In the genomic region with DNA sequence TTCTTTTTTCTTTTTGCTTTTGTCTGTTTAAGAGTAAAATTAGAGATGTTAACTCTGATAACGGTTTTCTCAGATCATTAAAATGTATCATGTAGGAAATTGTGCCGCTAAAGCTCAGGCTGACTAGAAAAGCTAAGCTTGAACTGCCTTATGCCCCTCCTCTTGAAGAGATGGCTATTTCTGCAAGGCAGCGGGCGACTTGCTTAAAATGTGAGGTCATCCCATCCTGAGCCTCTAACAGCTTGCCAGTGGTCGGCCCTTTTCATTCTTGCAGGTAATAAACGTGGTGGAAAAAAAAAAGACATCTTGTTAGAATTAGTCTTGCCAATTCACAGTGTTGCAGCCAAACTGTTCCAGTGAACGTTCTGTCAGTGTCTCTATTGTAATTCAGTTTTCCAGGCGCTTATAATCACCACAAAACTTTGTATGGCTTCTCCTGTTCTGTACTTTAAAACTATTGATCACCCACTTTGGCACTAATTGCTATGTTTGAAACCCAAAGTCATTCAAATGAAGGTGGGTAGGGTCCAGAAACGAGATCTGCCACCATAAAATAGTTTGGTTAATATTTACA, we compare ENCODE assay signal across 9 mouse cellular contexts. TPM values are rescaled to one million over a fixed set of nuclear protein-coding genes. Genes with fewer than 3 reads are reported as not detected.
A peak's percentile ranks its signal among the peaks of the same experiment; 100 is the strongest.
DNase-seq lines count a peak whose midpoint lies in the region; ATAC-seq and TF ChIP-seq lines count a peak whose summit lies in the region.
"Had no signal": no experiment of that assay in that cellular context is flagged by ENCODE, and none has a peak within 500 bp of the region (broad histone marks: within the 10 kb centered on the region; RNA-seq: fewer than 3 reads in every experiment).

No protein-coding gene starts in this region.

- TF ChIP-seq CTCF in liver, postnatal 0 days (IDR thresholded peaks at IDR 0.05; ENCODE audit: low read depth): no peak

- H3K36me3 ChIP-seq in heart, embryonic 11.5 days (ENCODE audit: control insufficient read depth, insufficient read depth, low read length): no peaks in the 10 kb centered on the region
- H3K36me3 ChIP-seq in hindbrain, embryonic 10.5 days: peaks cover 12% of the 10 kb centered on the region
- no peaks in the 10 kb centered on the region for H3K36me3 ChIP-seq in liver, postnatal 0 days (replicated peaks; ENCODE audit: insufficient read depth, low read length)

- 23% methylated on average over 9 of the region's 9 CpGs for WGBS in heart, embryonic 11.5 days (ENCODE audit: insufficient replicate concordance)
- WGBS in hindbrain, embryonic 10.5 days: 14% methylated on average over 9 of the region's 9 CpGs
- WGBS in liver, postnatal 0 days (ENCODE audit: insufficient replicate concordance): 41% methylated on average over 9 of the region's 9 CpGs

- peaks cover 31% of the 10 kb centered on the region for H3K4me1 ChIP-seq in heart, embryonic 11.5 days (ENCODE audit: control insufficient read depth, insufficient read depth, low read length)
- H3K4me1 ChIP-seq in hindbrain, embryonic 10.5 days (replicated peaks): peaks cover 75% of the 10 kb centered on the region
- peaks cover 20% of the 10 kb centered on the region for H3K4me1 ChIP-seq in liver, postnatal 0 days (ENCODE audit: insufficient read depth)

- no peak for TF ChIP-seq EP300 in liver, postnatal 0 days (IDR thresholded peaks at IDR 0.05; ENCODE audit: low read depth)

- no peak overlapping the region for H3K27ac ChIP-seq in heart, embryonic 11.5 days (ENCODE audit: low read depth, low read length)
- H3K27ac ChIP-seq in hindbrain, embryonic 10.5 days: no peak overlapping the region; the same call in 1 of the 2 replicates
- H3K27ac ChIP-seq in liver, postnatal 0 days (ENCODE audit: low read depth): no peak overlapping the region

- no peak overlapping the region for H3K9ac ChIP-seq in heart, embryonic 11.5 days (ENCODE audit: low read depth, low read length)
- peak overlapping the region; percentile 92; the same call in 1 of the 2 replicates for H3K9ac ChIP-seq in liver, postnatal 0 days (replicated peaks)

- H3K4me3 ChIP-seq in heart, embryonic 11.5 days (ENCODE audit: low read depth, low read length): peak overlapping the region; percentile 88
- H3K4me3 ChIP-seq in hindbrain, embryonic 10.5 days: peak overlapping the region; percentile 66
- peak overlapping the region; percentile 86 for H3K4me3 ChIP-seq in liver, postnatal 0 days (ENCODE audit: low read depth, low read length)

- DNase-seq in heart, postnatal 10 days: no peak
- peak; percentile 15 for DNase-seq in MN1 (ENCODE audit: low spot score)
- no peak for DNase-seq in hindbrain, embryonic 10.5 days (ENCODE audit: low spot score)
- DNase-seq in liver, postnatal 0 days: no peak
- DNase-seq in urinary bladder, postnatal 14 days (ENCODE audit: low spot score): no peak
- no peak for DNase-seq in adrenal gland, postnatal 4 days (ENCODE audit: low spot score in 2 of 2)

- intact Hi-C loops in heart, postnatal 10 days (cut with DNase I): loop anchor here (2.0 to 5.0 kb wide), 3 partner anchors 122 to 330 kb away; no protein-coding TSS in a partner anchor

- H3K9me3 ChIP-seq in heart, embryonic 11.5 days (replicated peaks; ENCODE audit: control insufficient read depth, low read length): no peaks in the 10 kb centered on the region
- H3K9me3 ChIP-seq in hindbrain, embryonic 10.5 days: no peaks in the 10 kb centered on the region
- no peaks in the 10 kb centered on the region for H3K9me3 ChIP-seq in liver, postnatal 0 days (ENCODE audit: low read length)

- no peak for ATAC-seq in heart, embryonic 11.5 days (replicated peaks; ENCODE audit: insufficient number of reproducible peaks, low FRiP score, low TSS enrichment)
- ATAC-seq in liver, postnatal 0 days: no peak
- no peak for ATAC-seq in granulocyte monocyte progenitor cell, adult 5-6 weeks (replicated peaks; ENCODE audit: poor library complexity, severe bottlenecking)

- H3K27me3 ChIP-seq in heart, embryonic 11.5 days (ENCODE audit: control insufficient read depth, insufficient read depth, low read length): no peaks in the 10 kb centered on the region
- H3K27me3 ChIP-seq in hindbrain, embryonic 10.5 days (ENCODE audit: insufficient read depth, poor library complexity, severe bottlenecking): peaks cover 29% of the 10 kb centered on the region
- H3K27me3 ChIP-seq in liver, postnatal 0 days (ENCODE audit: insufficient read depth, low read length): peaks cover 7% of the 10 kb centered on the region

- peak overlapping the region; percentile 59 for H3K4me2 ChIP-seq in heart, embryonic 11.5 days
- peak overlapping the region; percentile 93 for H3K4me2 ChIP-seq in liver, postnatal 0 days (ENCODE audit: low read depth, low read length)

RNA-seq across cellular contexts. Expression of a gene that starts 1.9 kb away (rescaled TPM):
- 8.0 and 9.0 TPM in 2 replicates for polyA plus RNA-seq in heart, embryonic 11.5 days (2014; fragmentation: Nextera tagmentation; extraction: Ambion mirVana)
- 10 to 100 TPM; 16.8 to 17.9 TPM for total RNA-seq in heart, postnatal 10 days (2021)
- 9.5 and 13.4 TPM in 2 replicates for polyA plus RNA-seq in hindbrain, embryonic 10.5 days (2016; fragmentation: Nextera tagmentation; extraction: Ambion mirVana)
- polyA plus RNA-seq in liver, postnatal 0 days (2015; fragmentation: Nextera tagmentation; extraction: Ambion mirVana): 2.7 and 4.3 TPM in 2 replicates
- 10 to 100 TPM; 14.1 to 14.4 TPM for total RNA-seq in adrenal gland, postnatal 4 days (2021)
- 0.67 and 4.9 TPM in 2 replicates for total RNA-seq in granulocyte monocyte progenitor cell, adult 5-6 weeks (2014; fragmentation: Nextera tagmentation)
- under 0.01 and 0.17 TPM in 2 replicates for total RNA-seq in granulocyte monocyte progenitor cell, adult 5-6 weeks (2017)
- total RNA-seq: CH12.LX had no signal
